Mouse (Mus musculus) ES-E14 (cell line): ENCODE data around the gene Dlst. TPM values are rescaled to one million over a fixed set of nuclear protein-coding genes. Genes with fewer than 3 reads are reported as not detected.

Source experiments
- DNase-seq: peaks from one replicate; pipeline ENCODE4 v3.0.0-alpha.2; 2013; ENCODE audit warnings: low read depth, low spot score
- H3K27ac ChIP-seq: 2 replicates; pipeline ENCODE4 v1.5.1; 2012; ENCODE audit warnings: low read depth, mild to moderate bottlenecking, low read length, moderate library complexity, mixed read lengths; ENCODE audit not compliant: poor library complexity, insufficient read depth, severe bottlenecking
- H3K36me3 ChIP-seq: 2 replicates; pipeline ENCODE4 v1.6.1; 2012; ENCODE audit warnings: mild to moderate bottlenecking, low read length, moderate library complexity, mixed read lengths; ENCODE audit not compliant: control insufficient read depth, poor library complexity, insufficient read depth, severe bottlenecking
- H3K4me1 ChIP-seq, 2 experiments: fragments of 150-350 bp in 1 of 2; sonication (generic) in 1 of 2; 2 replicates each; pipeline ENCODE4 v1.6.1; 2012; ENCODE audit warnings: low read length in 2 of 2, mild to moderate bottlenecking in 1 of 2, mixed read lengths in 1 of 2; ENCODE audit not compliant: control insufficient read depth in 2 of 2, insufficient read depth in 2 of 2, poor library complexity in 1 of 2
- H3K4me3 ChIP-seq, 2 experiments: fragments of 150-350 bp in 1 of 2; sonication (generic) in 1 of 2; 2 replicates each; pipeline ENCODE4 v1.5.1; 2012; ENCODE audit warnings: low read length in 2 of 2, low read depth in 1 of 2, mild to moderate bottlenecking in 1 of 2, mixed read lengths in 1 of 2; ENCODE audit not compliant: insufficient read depth in 1 of 2, poor library complexity in 1 of 2, severe bottlenecking in 1 of 2
- H3K9ac ChIP-seq: 2 replicates; pipeline ENCODE4 v1.6.1; 2012; ENCODE audit warnings: low read depth, mild to moderate bottlenecking, low read length, mixed read lengths; ENCODE audit not compliant: poor library complexity, insufficient read depth, severe bottlenecking
- H3K9me3 ChIP-seq: fragments of 150-350 bp; sonication (generic); 2 replicates; pipeline ENCODE4 v1.6.1; 2012; ENCODE audit warnings: low read depth, mild to moderate bottlenecking, low read length; ENCODE audit not compliant: control insufficient read depth, insufficient read depth
- CHD2 ChIP-seq: IDR thresholded peaks from 2 replicates; pipeline ENCODE4 v1.6.1; 2014; ENCODE audit warnings: mild to moderate bottlenecking, low read depth, low read length, inconsistent platforms
- HCFC1 ChIP-seq: IDR thresholded peaks from 2 replicates; pipeline ENCODE4 v1.6.1; 2012; ENCODE audit warnings: low read length, inconsistent platforms, borderline replicate concordance; ENCODE audit not compliant: insufficient read depth
- MAFK ChIP-seq: IDR thresholded peaks from 2 replicates; pipeline ENCODE4 v1.6.1; 2014; ENCODE audit warnings: mild to moderate bottlenecking, low read depth, low read length, inconsistent platforms; ENCODE audit not compliant: insufficient read depth
- ZC3H11A ChIP-seq: IDR thresholded peaks from 2 replicates; pipeline ENCODE4 v1.6.1; 2012; ENCODE audit warnings: low read depth, mild to moderate bottlenecking, inconsistent platforms, low read length, borderline replicate concordance
- ZNF384 ChIP-seq: IDR thresholded peaks from 2 replicates; pipeline ENCODE4 v1.6.1; 2012; ENCODE audit warnings: low read depth, low read length, inconsistent platforms
- in situ Hi-C, 2 experiments: fragments of 600-800 bp; cut with MboI; formaldehyde crosslinking; loops; one replicate each; pipeline ENCODE4 v1.15.1; 2025; ENCODE audit warnings: low sequenced_read_pairs in 2 of 2, inconsistent platforms in 1 of 2; ENCODE audit not compliant: unreplicated experiment in 2 of 2
- total RNA-seq: library from RNA; depleted of rRNA; stranded (reverse); fragments of 300-350 nt; gene quantifications from 2 replicates; pipeline ENCODE4 v1.2.3, GENCODE M21; 2012

Dlst gene
- total RNA-seq, 1 experiment = 98.8 TPM

DNA sequence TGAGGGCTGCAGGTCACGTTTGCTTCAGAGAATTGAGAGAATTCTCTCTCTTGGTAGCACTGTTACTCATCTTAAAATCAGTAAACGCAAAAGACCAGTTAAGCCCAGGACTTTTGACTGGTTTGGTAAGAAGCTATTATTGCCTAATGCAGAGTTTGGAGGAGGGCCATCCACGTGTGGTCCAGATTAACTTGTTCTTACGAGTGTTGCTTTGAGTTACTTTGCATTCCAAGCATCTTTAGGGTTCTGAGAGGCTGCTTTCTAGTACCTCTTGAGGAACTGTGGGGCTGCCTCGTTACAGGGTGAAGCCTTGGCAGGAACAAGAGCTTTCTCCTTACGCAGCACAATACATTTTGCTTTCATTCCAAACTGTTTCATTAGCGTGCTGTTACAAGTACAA is 5.0 kb downstream of the Dlst start:
- Histone ChIP-seq H3K4me1 (peaks cover 2 to 5% of the 10 kb centered on the region in 2 experiments; a peak in 2 of 4 replicates), H3K27ac (no peak overlapping the region), H3K4me3 (no peak overlapping the region), H3K9me3 (no peaks in the 10 kb centered on the region), H3K9ac (no peak overlapping the region), H3K36me3 (peaks cover 6% of the 10 kb centered on the region)
- in situ Hi-C loops = no loop called here
- DNase-seq = no peak
- TF ChIP-seq ZC3H11A (no peak), ZNF384 (no peak), MAFK (no peak), HCFC1 (no peak), CHD2 (no peak)

GRCm38 (mm10) chr12:85121806-85122459 is 11.3 kb downstream of the Dlst start:
- in situ Hi-C loops = no loop called here
- Histone ChIP-seq H3K4me1 (no peaks in the 10 kb centered on the region), H3K27ac (no peak overlapping the region), H3K36me3 (peaks cover 27% of the 10 kb centered on the region), H3K9me3 (no peaks in the 10 kb centered on the region), H3K4me3 (no peak overlapping the region), H3K9ac (no peak overlapping the region)
- TF ChIP-seq ZC3H11A = no peak
- TF ChIP-seq ZNF384 = no peak
- TF ChIP-seq HCFC1 = no peak
- no peak for DNase-seq

DNA sequence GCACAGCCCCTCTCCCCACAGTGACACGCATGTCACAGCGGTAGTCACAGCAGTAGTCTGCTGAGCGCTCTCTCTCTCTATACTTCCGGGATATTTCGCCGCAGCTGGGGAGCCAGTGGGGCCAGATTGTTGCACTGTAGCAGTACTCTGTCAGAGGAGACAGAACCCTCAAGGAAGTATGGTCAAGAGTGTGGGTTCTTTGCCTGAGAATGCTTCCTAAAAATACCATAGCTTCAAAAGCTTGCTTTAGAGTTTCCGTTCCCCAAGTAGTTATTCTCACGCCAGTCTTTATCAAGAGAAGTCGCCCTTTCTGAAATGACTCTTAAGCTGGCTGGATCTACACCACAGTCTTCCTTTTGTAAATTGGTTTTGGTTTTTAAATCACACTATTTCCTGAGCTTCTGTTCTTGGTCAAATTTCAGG is 12.5 kb downstream of the Dlst start:
- H3K4me3 ChIP-seq = no peak overlapping the region
- H3K9me3 ChIP-seq = no peaks in the 10 kb centered on the region
- no peak overlapping the region for H3K27ac ChIP-seq
- no peaks in the 10 kb centered on the region for H3K4me1 ChIP-seq
- H3K9ac ChIP-seq = no peak overlapping the region
- in situ Hi-C loops = no loop called here
- peaks cover 32% of the 10 kb centered on the region for H3K36me3 ChIP-seq
- TF ChIP-seq ZC3H11A = no peak
- TF ChIP-seq CHD2 = no peak
- no peak for TF ChIP-seq MAFK
- no peak for DNase-seq

DNA sequence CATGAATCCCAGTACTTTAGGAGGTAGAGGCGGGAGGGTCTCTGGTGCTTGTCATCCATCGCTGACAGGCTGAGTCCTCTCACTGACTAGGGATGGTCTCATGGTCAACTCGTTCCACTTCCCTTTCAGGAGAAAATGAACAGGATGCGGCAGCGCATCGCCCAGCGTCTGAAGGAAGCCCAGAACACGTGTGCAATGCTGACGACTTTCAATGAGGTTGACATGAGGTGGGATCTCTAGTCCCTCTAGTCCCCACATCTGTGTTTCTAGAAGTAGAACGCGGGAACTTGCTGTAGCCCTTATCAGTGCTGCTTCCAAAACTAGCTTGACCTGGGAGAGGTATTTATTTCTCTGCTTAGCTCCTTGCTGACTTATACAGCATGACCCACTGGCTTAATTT is 13.0 kb downstream of the Dlst start:
- Histone ChIP-seq H3K27ac (no peak overlapping the region), H3K9me3 (no peaks in the 10 kb centered on the region), H3K36me3 (peaks cover 35% of the 10 kb centered on the region), H3K4me3 (no peak overlapping the region), H3K4me1 (no peaks in the 10 kb centered on the region), H3K9ac (no peak overlapping the region)
- in situ Hi-C loops = no loop called here
- no peak for TF ChIP-seq CHD2
- TF ChIP-seq HCFC1 = no peak
- no peak for DNase-seq

- H3K4me3 ChIP-seq = no peak overlapping the region
- H3K36me3 ChIP-seq = peaks cover 42% of the 10 kb centered on the region
- no peak overlapping the region for H3K9ac ChIP-seq
- DNase-seq = no peak
- no peaks in the 10 kb centered on the region for H3K4me1 ChIP-seq
- H3K27ac ChIP-seq = no peak overlapping the region
- in situ Hi-C loops = no loop called here
- TF ChIP-seq CHD2 (no peak), HCFC1 (no peak), ZNF384 (no peak), ZC3H11A (no peak), MAFK (no peak)
- H3K9me3 ChIP-seq = no peaks in the 10 kb centered on the region
Measured at GRCm38 (mm10) chr12:85124751-85125150, 14.1 kb downstream of the Dlst start.
